Mouse (Mus musculus): ENCODE results near the gene Rnaseh2b. TPM values are rescaled to one million over a fixed set of nuclear protein-coding genes. Genes with fewer than 3 reads are reported as not detected.

Rnaseh2b gene
- polyA plus RNA-seq, 1 experiment from 2014 or later: 79.2 TPM

GRCm38 (mm10) chr14:62282974-62283373 lies 9.4 kb upstream of the Rnaseh2b start:
- ATAC-seq (ENCODE audit: insufficient read depth) (no peak), DNase-seq (no peak)
- Histone ChIP-seq H3K27ac (ENCODE audit: low read depth) (no peak overlapping the region), H3K9me3 (ENCODE audit: low read depth, low read length) (no peaks in the 10 kb centered on the region), H3K9ac (no peak overlapping the region), H3K36me3 (ENCODE audit: insufficient read depth) (no peaks in the 10 kb centered on the region), H3K4me2 (no peak overlapping the region), H3K4me1 (ENCODE audit: insufficient read depth) (0 out of 2 replicates have a peak, but pooled peaks cover 8% of the 10 kb centered on the region), H3K27me3 (ENCODE audit: insufficient read depth, low read length) (no peaks in the 10 kb centered on the region), H3K4me3 (ENCODE audit: low read depth, low read length) (no peak overlapping the region)
- WGBS: 63% methylated on average over 2 of the region's 2 CpGs
- TF ChIP-seq CTCF (IDR thresholded peaks at IDR 0.05; ENCODE audit: low read depth): no peak

- no peak overlapping the region for H3K27ac ChIP-seq (ENCODE audit: low read depth)
- no peak overlapping the region for H3K9ac ChIP-seq
- no peak for TF ChIP-seq CTCF (IDR thresholded peaks at IDR 0.05; ENCODE audit: low read depth)
- 0 out of 2 replicates have a peak, but pooled peaks cover 6% of the 10 kb centered on the region for H3K4me1 ChIP-seq (ENCODE audit: insufficient read depth)
- no peaks in the 10 kb centered on the region for H3K27me3 ChIP-seq (ENCODE audit: insufficient read depth, low read length)
- ATAC-seq (ENCODE audit: insufficient read depth) (no peak), DNase-seq (no peak)
- H3K9me3 ChIP-seq (ENCODE audit: low read depth, low read length): no peaks in the 10 kb centered on the region
- H3K4me3 ChIP-seq (ENCODE audit: low read depth, low read length): no peak overlapping the region
- WGBS: 80% methylated on average over 3 of the region's 3 CpGs
- no peaks in the 10 kb centered on the region for H3K36me3 ChIP-seq (ENCODE audit: insufficient read depth)
- H3K4me2 ChIP-seq: no peak overlapping the region
Measured at GRCm38 (mm10) chr14:62288731-62289130, 3.7 kb upstream of the Rnaseh2b start.

GRCm38 (mm10) chr14:62291406-62291987 lies 892 bp upstream of the Rnaseh2b start:
- H3K4me2 ChIP-seq: no peak overlapping the region
- H3K36me3 ChIP-seq (ENCODE audit: insufficient read depth): no peaks in the 10 kb centered on the region
- no peak overlapping the region for H3K9ac ChIP-seq
- DNase-seq (no peak), ATAC-seq (ENCODE audit: insufficient read depth) (no peak)
- H3K27ac ChIP-seq (ENCODE audit: low read depth): no peak overlapping the region
- no peak for TF ChIP-seq CTCF (IDR thresholded peaks at IDR 0.05; ENCODE audit: low read depth)
- 0 out of 2 replicates have a peak, but pooled peaks cover 6% of the 10 kb centered on the region for H3K4me1 ChIP-seq (ENCODE audit: insufficient read depth)
- no peaks in the 10 kb centered on the region for H3K9me3 ChIP-seq (ENCODE audit: low read depth, low read length)
- WGBS: 90% methylated on average over 1 of the region's 1 CpGs
- no peaks in the 10 kb centered on the region for H3K27me3 ChIP-seq (ENCODE audit: insufficient read depth, low read length)
- no peak overlapping the region for H3K4me3 ChIP-seq (ENCODE audit: low read depth, low read length)

GRCm38 (mm10) chr14:62292166-62292487 lies 262 bp upstream of the Rnaseh2b start:
- Histone ChIP-seq H3K9ac (peak overlapping the region; percentile 58; the same call in 1 of the 2 replicates), H3K27ac (ENCODE audit: low read depth) (no peak overlapping the region)
- 18% methylated on average over 4 of the region's 7 CpGs for WGBS

GRCm38 (mm10) chr14:62298808-62299207 lies 6.4 kb downstream of the Rnaseh2b start:
- no peak for TF ChIP-seq CTCF (IDR thresholded peaks at IDR 0.05; ENCODE audit: low read depth)
- peaks cover 4% of the 10 kb centered on the region; the same call in 1 of the 2 replicates for H3K4me1 ChIP-seq (ENCODE audit: insufficient read depth)
- H3K27ac ChIP-seq (ENCODE audit: low read depth): no peak overlapping the region
- DNase-seq (no peak), ATAC-seq (ENCODE audit: insufficient read depth) (no peak)
- H3K4me2 ChIP-seq: no peak overlapping the region
- no peak overlapping the region for H3K9ac ChIP-seq
- no peaks in the 10 kb centered on the region for H3K27me3 ChIP-seq (ENCODE audit: insufficient read depth, low read length)
- no peaks in the 10 kb centered on the region for H3K9me3 ChIP-seq (ENCODE audit: low read depth, low read length)
- H3K36me3 ChIP-seq (ENCODE audit: insufficient read depth): no peaks in the 10 kb centered on the region
- H3K4me3 ChIP-seq (ENCODE audit: low read depth, low read length): no peak overlapping the region
- WGBS: 89% methylated on average over 1 of the region's 1 CpGs

More at GRCm38 (mm10) chr14:62292166-62292487, 262 bp upstream of the Rnaseh2b start:
- Histone ChIP-seq H3K36me3 (ENCODE audit: insufficient read depth) (no peaks in the 10 kb centered on the region), H3K4me3 (ENCODE audit: low read depth, low read length) (peak overlapping the region; percentile 48), H3K9me3 (ENCODE audit: low read depth, low read length) (no peaks in the 10 kb centered on the region), H3K4me2 (peak overlapping the region; percentile 99), H3K4me1 (ENCODE audit: insufficient read depth) (0 out of 2 replicates have a peak, but pooled peaks cover 6% of the 10 kb centered on the region), H3K27me3 (ENCODE audit: insufficient read depth, low read length) (no peaks in the 10 kb centered on the region)
- TF ChIP-seq CTCF (IDR thresholded peaks at IDR 0.05; ENCODE audit: low read depth): no peak
- ATAC-seq (ENCODE audit: insufficient read depth) (no peak; the same call in 1 of the 2 replicates), DNase-seq (no peak)

- Histone ChIP-seq H3K9me3 (ENCODE audit: low read depth, low read length) (no peaks in the 10 kb centered on the region), H3K27me3 (ENCODE audit: insufficient read depth, low read length) (no peaks in the 10 kb centered on the region), H3K4me1 (ENCODE audit: insufficient read depth) (peaks cover 4% of the 10 kb centered on the region; the same call in 1 of the 2 replicates), H3K9ac (no peak overlapping the region), H3K36me3 (ENCODE audit: insufficient read depth) (no peaks in the 10 kb centered on the region), H3K4me2 (no peak overlapping the region), H3K27ac (ENCODE audit: low read depth) (no peak overlapping the region), H3K4me3 (ENCODE audit: low read depth, low read length) (no peak overlapping the region)
- ATAC-seq (ENCODE audit: insufficient read depth) (no peak), DNase-seq (peak; percentile 22)
- WGBS: 53% methylated on average over 3 of the region's 3 CpGs
- no peak for TF ChIP-seq CTCF (IDR thresholded peaks at IDR 0.05; ENCODE audit: low read depth)
Measured at GRCm38 (mm10) chr14:62300031-62300430, 7.6 kb downstream of the Rnaseh2b start.

- WGBS: 83% methylated on average over 1 of the region's 1 CpGs
- Histone ChIP-seq H3K9ac (no peak overlapping the region), H3K9me3 (ENCODE audit: low read depth, low read length) (no peaks in the 10 kb centered on the region), H3K27ac (ENCODE audit: low read depth) (no peak overlapping the region), H3K4me3 (ENCODE audit: low read depth, low read length) (no peak overlapping the region), H3K4me1 (ENCODE audit: insufficient read depth) (no peaks in the 10 kb centered on the region), H3K27me3 (ENCODE audit: insufficient read depth, low read length) (no peaks in the 10 kb centered on the region), H3K36me3 (ENCODE audit: insufficient read depth) (no peaks in the 10 kb centered on the region), H3K4me2 (no peak overlapping the region)
- no peak for TF ChIP-seq CTCF (IDR thresholded peaks at IDR 0.05; ENCODE audit: low read depth)
- no peak for DNase-seq
- no peak for ATAC-seq (ENCODE audit: insufficient read depth)
Measured at GRCm38 (mm10) chr14:62307555-62307954, 15.2 kb downstream of the Rnaseh2b start.
